ENCODE assay signal across 16 mouse cellular contexts in the genomic region with DNA sequence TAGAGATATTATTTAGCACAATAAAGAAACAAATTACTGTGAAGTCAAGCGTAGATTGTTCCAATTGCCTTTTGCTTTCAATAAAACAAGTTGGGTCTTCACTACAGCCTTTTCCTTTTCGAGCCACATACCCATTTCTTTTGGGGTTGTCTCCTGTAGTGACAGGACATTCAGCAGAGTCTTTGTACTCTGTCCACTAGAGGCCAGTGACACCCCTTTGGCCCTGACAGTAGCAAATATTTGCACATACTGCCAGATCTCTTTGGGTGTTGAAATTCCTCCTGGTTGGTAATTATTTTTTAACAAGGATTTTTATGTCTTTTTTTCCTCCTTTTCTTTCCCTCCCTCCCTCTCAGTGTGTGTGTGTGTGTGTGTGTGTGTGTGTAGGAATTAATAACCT. TPM values are rescaled to one million over a fixed set of nuclear protein-coding genes. Genes with fewer than 3 reads are reported as not detected.
DNase-seq lines count a peak whose midpoint lies in the region; TF ChIP-seq lines count a peak whose summit lies in the region.
"Had no signal": no experiment of that assay in that cellular context is flagged by ENCODE, and none has a peak within 500 bp of the region (broad histone marks: within the 10 kb centered on the region; RNA-seq: fewer than 3 reads in every experiment).

No protein-coding gene starts in this region.

- no peak overlapping the region for H3K27ac ChIP-seq in left cerebral cortex, adult 2 months
- H3K27ac ChIP-seq: heart, embryonic 15.5 days; kidney, embryonic 15.5 days; lung, embryonic 15.5 days had no signal

- peak; percentile 9 for TF ChIP-seq CTCF in left cerebral cortex, adult 2 months (IDR thresholded peaks at IDR 0.05)

- intact Hi-C loops in left cerebral cortex, adult 2 months (cut with DNase I), result loop anchor here (1.0 to 5.0 kb wide), 3 partner anchors 74 to 786 kb away; no protein-coding TSS in a partner anchor
- intact Hi-C loops in left cerebral cortex, postnatal 36 days (cut with DNase I), result loop anchor here (2.0 to 10.0 kb wide), 2 partner anchors 332 to 786 kb away; no protein-coding TSS in a partner anchor

- DNase-seq in cerebellum, adult 18-20 months, result peak; percentile 25 to 51
- no peak for DNase-seq in cerebellum, adult 8-10 months
- DNase-seq in left cerebral cortex, adult 2 months (ENCODE audit: extremely low spot score in 1 of 2, low spot score in 2 of 2), result no peak
- DNase-seq in left cerebral cortex, postnatal 36 days (ENCODE audit: low spot score in 2 of 2), result no peak
- DNase-seq in 416B (ENCODE audit: low read depth), result peak; percentile 26
- DNase-seq in cerebellum, adult 9-11 months, result peak; percentile 32
- no peak for DNase-seq in thymus, postnatal 36 days
- DNase-seq in ovary, postnatal 36 days (ENCODE audit: low spot score), result no peak
- DNase-seq: adrenal gland, postnatal 25 days; layer of hippocampus, adult 9-11 months; left cerebral cortex, postnatal 4 days; thymus, adult 18-20 months had no signal

- H3K4me3 ChIP-seq in left cerebral cortex, adult 2 months, result no peak overlapping the region
- H3K4me3 ChIP-seq: heart, embryonic 15.5 days; kidney, embryonic 15.5 days; lung, embryonic 15.5 days had no signal

RNA-seq across cellular contexts. Expression of a gene that starts 31.0 kb away (rescaled TPM):
- 1 to 10 TPM; 1.4 to 1.8 TPM for total RNA-seq in left cerebral cortex, adult 2 months (2021)
- total RNA-seq in left cerebral cortex, postnatal 36 days (2021), result 1 to 10 TPM; 1.7 to 2.2 TPM
- total RNA-seq: adrenal gland, postnatal 25 days; granulocyte monocyte progenitor cell, adult 5-6 weeks had no signal

Comparison
In these comparisons a context has a peak if more than half of its experiments do, and no peak if none do; other contexts are left out.
1. DNase-seq: peak in cerebellum, adult 18-20 months (2 of 2), 416B (single experiment) and cerebellum, adult 9-11 months (single experiment); none in cerebellum, adult 8-10 months (single experiment), left cerebral cortex, adult 2 months (0 of 2), left cerebral cortex, postnatal 36 days (0 of 2), thymus, postnatal 36 days (0 of 2) and ovary, postnatal 36 days (single experiment).